Mouse (Mus musculus): ENCODE data around the gene Tacc2. TPM values are rescaled to one million over a fixed set of nuclear protein-coding genes. Genes with fewer than 3 reads are reported as not detected.
A peak's percentile ranks its signal among the peaks of the same experiment; 100 is the strongest.
"Not testable (repeated sequence)": the region's sequence is repeated elsewhere in the genome, so short reads cannot be mapped to it uniquely, and the experiment has no call there.

Gene Tacc2
- polyA plus RNA-seq, 1 experiment from 2014 or later: 19.8 TPM

- Histone ChIP-seq H3K27ac (ENCODE audit: low read length) (peak overlapping the region; percentile 85), H3K36me3 (ENCODE audit: insufficient read depth, low read length) (no peaks in the 10 kb centered on the region), H3K9me3 (ENCODE audit: low read length) (no peaks in the 10 kb centered on the region), H3K4me3 (ENCODE audit: low read depth, low read length) (peak overlapping the region; percentile 23), H3K27me3 (replicated peaks; ENCODE audit: insufficient read depth, low read length) (no peaks in the 10 kb centered on the region), H3K4me2 (replicated peaks; ENCODE audit: low read depth, low read length) (peak overlapping the region; percentile 58), H3K4me1 (ENCODE audit: insufficient read depth, low read depth, low read length) (peaks cover 19% of the 10 kb centered on the region; the same call in 1 of the 2 replicates), H3K9ac (replicated peaks; ENCODE audit: low read depth) (peak overlapping the region; percentile 23; the same call in 1 of the 2 replicates)
- peak; percentile 82 for DNase-seq (ENCODE audit: low spot score)
- TF ChIP-seq CTCF (IDR thresholded peaks at IDR 0.05) (peak; percentile 0), EP300 (IDR thresholded peaks at IDR 0.05) (no peak)
- peak; percentile 42 for ATAC-seq
- WGBS: 11% methylated on average over 10 of the region's 10 CpGs
Measured at GRCm38 (mm10) chr7:130576981-130577380, 257 bp upstream of the Tacc2 start.

DNA sequence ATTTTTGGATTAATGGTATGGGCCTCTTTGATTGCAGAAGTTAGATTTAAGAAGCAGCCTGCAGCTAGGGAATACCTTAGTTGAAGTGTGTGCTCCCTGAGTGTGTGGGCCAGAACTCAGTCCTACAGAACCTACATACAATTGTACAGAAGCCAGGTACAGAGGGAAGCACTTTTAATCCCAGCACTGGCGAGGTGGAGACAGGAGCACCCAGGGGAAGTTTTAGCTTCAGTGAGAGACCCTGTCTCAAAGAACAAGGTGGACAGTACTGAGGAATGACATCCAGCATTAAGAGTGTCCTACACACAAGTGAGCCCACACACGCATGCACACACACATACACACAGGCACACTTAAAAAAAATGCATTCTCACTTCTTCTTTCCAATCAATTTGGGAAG is 828 bp downstream of the Tacc2 start:
- Histone ChIP-seq H3K27ac (ENCODE audit: low read length) (peak overlapping the region; percentile 85), H3K36me3 (ENCODE audit: insufficient read depth, low read length) (no peaks in the 10 kb centered on the region), H3K9ac (replicated peaks; ENCODE audit: low read depth) (no peak overlapping the region), H3K4me1 (ENCODE audit: insufficient read depth, low read depth, low read length) (peaks cover 19% of the 10 kb centered on the region; the same call in 1 of the 2 replicates), H3K27me3 (replicated peaks; ENCODE audit: insufficient read depth, low read length) (no peaks in the 10 kb centered on the region), H3K9me3 (ENCODE audit: low read length) (no peaks in the 10 kb centered on the region), H3K4me3 (ENCODE audit: low read depth, low read length) (peak overlapping the region; percentile 23; the same call in 1 of the 2 replicates), H3K4me2 (replicated peaks; ENCODE audit: low read depth, low read length) (no peak overlapping the region)
- DNase-seq (ENCODE audit: low spot score) (no peak), ATAC-seq (no peak)
- TF ChIP-seq CTCF (IDR thresholded peaks at IDR 0.05): no peak
- no peak for TF ChIP-seq EP300 (IDR thresholded peaks at IDR 0.05)
- WGBS: 70% methylated on average over 2 of the region's 2 CpGs

GRCm38 (mm10) chr7:130578607-130579006 is 1.4 kb downstream of the Tacc2 start:
- no peak overlapping the region for H3K4me3 ChIP-seq (ENCODE audit: low read depth, low read length)
- no peak overlapping the region; the same call in 1 of the 2 replicates for H3K27ac ChIP-seq (ENCODE audit: low read length)
- H3K4me1 ChIP-seq (ENCODE audit: insufficient read depth, low read depth, low read length): peaks cover 19% of the 10 kb centered on the region; the same call in 1 of the 2 replicates
- TF ChIP-seq CTCF (IDR thresholded peaks at IDR 0.05) (no peak), EP300 (IDR thresholded peaks at IDR 0.05) (no peak)
- H3K9me3 ChIP-seq (ENCODE audit: low read length): no peaks in the 10 kb centered on the region
- H3K4me2 ChIP-seq (replicated peaks; ENCODE audit: low read depth, low read length): no peak overlapping the region
- DNase-seq (ENCODE audit: low spot score) (peak; percentile 44), ATAC-seq (no peak)
- no peak overlapping the region for H3K9ac ChIP-seq (replicated peaks; ENCODE audit: low read depth)
- no peaks in the 10 kb centered on the region for H3K36me3 ChIP-seq (ENCODE audit: insufficient read depth, low read length)
- WGBS: 44% methylated on average over 5 of the region's 5 CpGs
- no peaks in the 10 kb centered on the region for H3K27me3 ChIP-seq (replicated peaks; ENCODE audit: insufficient read depth, low read length)

DNA sequence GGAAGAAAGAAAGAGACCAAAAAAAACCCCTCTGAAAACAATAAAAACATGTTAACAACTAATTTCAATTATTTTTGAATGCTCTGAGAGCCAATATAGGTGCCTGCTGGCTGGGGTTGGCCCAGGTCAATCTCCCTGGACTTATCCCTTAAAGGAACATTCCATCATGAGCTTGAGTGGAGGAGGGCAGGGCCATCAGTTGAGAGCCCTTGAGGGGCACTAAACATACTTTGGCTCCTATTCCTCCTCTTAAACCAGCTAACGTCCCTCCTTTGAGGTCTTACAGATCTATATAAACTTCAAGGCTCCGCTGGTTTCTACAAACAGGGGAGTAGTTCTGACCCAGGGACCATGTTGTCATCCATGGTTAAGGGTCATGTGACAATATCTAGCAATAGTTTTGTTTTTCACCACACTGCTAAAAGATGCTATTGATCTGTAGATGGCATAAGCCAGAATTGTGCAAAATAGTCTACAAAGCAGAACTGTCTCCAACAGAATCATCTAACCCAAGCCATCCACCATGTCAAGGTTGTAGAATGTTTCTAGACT is 9.4 kb downstream of the Tacc2 start:
- peak overlapping the region; percentile 60; the same call in 1 of the 2 replicates for H3K27ac ChIP-seq (ENCODE audit: low read length)
- no peak overlapping the region for H3K9ac ChIP-seq (replicated peaks; ENCODE audit: low read depth)
- no peaks in the 10 kb centered on the region for H3K27me3 ChIP-seq (replicated peaks; ENCODE audit: insufficient read depth, low read length)
- no peak for TF ChIP-seq CTCF (IDR thresholded peaks at IDR 0.05)
- TF ChIP-seq EP300 (IDR thresholded peaks at IDR 0.05): peak; percentile 97
- ATAC-seq: peak; percentile 88
- DNase-seq (ENCODE audit: low spot score): peak; percentile 87
- WGBS: 52% methylated on average over 2 of the region's 2 CpGs
- H3K36me3 ChIP-seq (ENCODE audit: insufficient read depth, low read length): no peaks in the 10 kb centered on the region
- no peaks in the 10 kb centered on the region for H3K9me3 ChIP-seq (ENCODE audit: low read length)
- no peaks in the 10 kb centered on the region; the same call in 1 of the 2 replicates for H3K4me1 ChIP-seq (ENCODE audit: insufficient read depth, low read depth, low read length)
- H3K4me3 ChIP-seq (ENCODE audit: low read depth, low read length): no peak overlapping the region
- no peak overlapping the region for H3K4me2 ChIP-seq (replicated peaks; ENCODE audit: low read depth, low read length)

DNA sequence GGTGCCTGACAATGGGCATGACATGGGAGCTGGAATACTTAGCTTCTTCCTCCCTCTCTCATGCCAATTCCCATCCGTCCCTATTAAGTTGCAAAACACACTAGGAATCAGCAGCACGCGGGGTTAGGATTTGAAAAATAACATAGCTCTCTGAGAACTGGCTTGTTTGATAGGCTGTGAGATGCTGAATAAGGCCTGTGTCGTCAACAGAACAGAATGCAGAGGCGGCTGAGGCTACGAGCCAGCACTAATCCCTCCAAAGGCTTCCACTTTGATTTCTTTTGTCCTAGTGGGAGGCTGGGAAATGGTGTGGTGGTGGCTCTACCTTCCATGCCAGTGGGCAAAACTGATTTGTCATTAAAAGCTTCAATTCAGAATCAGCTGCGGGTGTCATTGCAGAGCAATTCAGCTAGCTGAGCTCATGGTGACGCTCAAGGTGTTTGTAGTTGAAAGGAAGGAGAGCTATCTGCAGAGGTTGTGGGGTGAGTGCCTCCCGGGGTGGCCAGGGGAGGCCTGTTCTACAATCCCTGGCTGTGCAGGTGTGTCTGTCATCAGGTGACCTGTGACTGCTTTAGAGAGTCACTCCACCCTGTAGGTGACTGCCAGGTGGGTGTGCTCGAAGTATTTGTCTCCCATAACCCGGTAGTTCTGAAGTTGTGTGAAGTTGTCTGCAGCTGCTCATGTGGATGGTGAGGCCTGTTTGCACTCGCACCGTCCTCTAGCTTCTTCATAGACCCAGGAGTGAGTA is 13.0 kb downstream of the Tacc2 start:
- Histone ChIP-seq H3K4me2 (replicated peaks; ENCODE audit: low read depth, low read length) (no peak overlapping the region), H3K27me3 (replicated peaks; ENCODE audit: insufficient read depth, low read length) (no peaks in the 10 kb centered on the region), H3K27ac (ENCODE audit: low read length) (peak overlapping the region; percentile 51), H3K9ac (replicated peaks; ENCODE audit: low read depth) (no peak overlapping the region), H3K4me1 (ENCODE audit: insufficient read depth, low read depth, low read length) (no peaks in the 10 kb centered on the region; the same call in 1 of the 2 replicates), H3K9me3 (ENCODE audit: low read length) (no peaks in the 10 kb centered on the region), H3K4me3 (ENCODE audit: low read depth, low read length) (no peak overlapping the region), H3K36me3 (ENCODE audit: insufficient read depth, low read length) (no peaks in the 10 kb centered on the region)
- WGBS: 52% methylated on average over 13 of the region's 13 CpGs
- TF ChIP-seq EP300 (IDR thresholded peaks at IDR 0.05) (0 out of 2 replicates have a peak, but pooled peaks have one; percentile 10), CTCF (IDR thresholded peaks at IDR 0.05) (no peak)
- ATAC-seq (peak; percentile 72), DNase-seq (ENCODE audit: low spot score) (peak; percentile 66)

DNA sequence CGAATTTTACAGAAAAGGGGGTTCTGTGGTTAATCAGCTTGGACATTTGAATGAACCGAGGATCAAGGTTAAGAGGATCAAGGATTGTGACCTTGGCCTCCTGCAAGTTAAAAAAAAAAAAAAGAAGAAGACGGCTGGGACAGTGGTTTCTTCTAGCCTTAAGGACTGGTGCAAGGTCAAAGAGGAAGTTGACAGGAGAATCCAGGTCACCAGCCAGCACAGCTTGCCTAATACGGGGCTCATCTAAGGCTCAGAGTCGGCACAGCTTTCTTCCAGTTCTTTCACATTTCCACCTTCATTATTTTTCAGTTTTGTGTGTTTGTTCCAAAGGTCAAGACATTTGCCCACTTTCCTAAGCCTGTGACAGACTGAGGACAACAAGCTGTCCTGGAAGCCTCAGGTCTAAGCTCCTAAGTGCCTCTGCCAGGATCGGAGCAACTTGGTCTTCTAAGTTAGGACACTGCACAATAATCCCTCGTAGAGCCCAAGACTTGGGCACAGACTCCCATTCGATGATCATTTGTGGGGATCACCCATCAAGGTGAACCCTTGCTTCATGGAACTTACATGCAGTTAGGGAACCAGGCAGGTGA is 13.7 kb downstream of the Tacc2 start:
- Histone ChIP-seq H3K4me1 (ENCODE audit: insufficient read depth, low read depth, low read length) (no peaks in the 10 kb centered on the region; the same call in 1 of the 2 replicates), H3K9me3 (ENCODE audit: low read length) (no peaks in the 10 kb centered on the region), H3K27me3 (replicated peaks; ENCODE audit: insufficient read depth, low read length) (no peaks in the 10 kb centered on the region), H3K27ac (ENCODE audit: low read length) (peak overlapping the region; percentile 51; the same call in 1 of the 2 replicates), H3K9ac (replicated peaks; ENCODE audit: low read depth) (no peak overlapping the region), H3K4me2 (replicated peaks; ENCODE audit: low read depth, low read length) (no peak overlapping the region), H3K36me3 (ENCODE audit: insufficient read depth, low read length) (no peaks in the 10 kb centered on the region), H3K4me3 (ENCODE audit: low read depth, low read length) (no peak overlapping the region)
- no peak for TF ChIP-seq CTCF (IDR thresholded peaks at IDR 0.05)
- no peak for TF ChIP-seq EP300 (IDR thresholded peaks at IDR 0.05)
- 48% methylated on average over 8 of the region's 8 CpGs for WGBS
- DNase-seq (ENCODE audit: low spot score): peak; percentile 11
- ATAC-seq: no peak

DNA sequence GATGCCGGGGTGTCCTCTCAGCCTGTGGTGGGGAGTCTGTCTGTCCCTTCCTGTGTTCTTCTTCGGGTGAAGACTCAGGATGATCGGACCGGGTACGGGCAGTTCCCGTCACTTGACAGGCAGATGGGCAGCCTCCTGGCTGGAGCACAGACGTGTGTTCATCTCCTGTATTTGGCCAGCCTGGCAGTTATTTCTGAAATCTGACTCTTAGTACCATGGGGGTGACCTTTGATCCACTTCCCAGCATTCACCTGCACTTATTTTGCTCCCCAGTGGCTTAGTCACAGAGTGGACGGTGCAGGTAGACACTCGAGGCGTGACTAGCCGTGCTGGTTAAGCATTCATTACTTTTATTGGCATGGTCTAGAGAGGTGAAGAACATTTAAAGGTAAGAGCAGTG is 15.7 kb downstream of the Tacc2 start:
- not testable (repeated sequence) for H3K4me3 ChIP-seq (ENCODE audit: low read depth, low read length); H3K27ac ChIP-seq (ENCODE audit: low read length); H3K9ac ChIP-seq (replicated peaks; ENCODE audit: low read depth); H3K4me1 ChIP-seq (ENCODE audit: insufficient read depth, low read depth, low read length); H3K4me2 ChIP-seq (replicated peaks; ENCODE audit: low read depth, low read length); H3K27me3 ChIP-seq (replicated peaks; ENCODE audit: insufficient read depth, low read length); DNase-seq (ENCODE audit: low spot score); H3K9me3 ChIP-seq (ENCODE audit: low read length); H3K36me3 ChIP-seq (ENCODE audit: insufficient read depth, low read length)
- ATAC-seq: peak; percentile 2; the same call in 1 of the 2 replicates
- WGBS: no CpG with 5 or more reads among the region's 11 CpGs

DNA sequence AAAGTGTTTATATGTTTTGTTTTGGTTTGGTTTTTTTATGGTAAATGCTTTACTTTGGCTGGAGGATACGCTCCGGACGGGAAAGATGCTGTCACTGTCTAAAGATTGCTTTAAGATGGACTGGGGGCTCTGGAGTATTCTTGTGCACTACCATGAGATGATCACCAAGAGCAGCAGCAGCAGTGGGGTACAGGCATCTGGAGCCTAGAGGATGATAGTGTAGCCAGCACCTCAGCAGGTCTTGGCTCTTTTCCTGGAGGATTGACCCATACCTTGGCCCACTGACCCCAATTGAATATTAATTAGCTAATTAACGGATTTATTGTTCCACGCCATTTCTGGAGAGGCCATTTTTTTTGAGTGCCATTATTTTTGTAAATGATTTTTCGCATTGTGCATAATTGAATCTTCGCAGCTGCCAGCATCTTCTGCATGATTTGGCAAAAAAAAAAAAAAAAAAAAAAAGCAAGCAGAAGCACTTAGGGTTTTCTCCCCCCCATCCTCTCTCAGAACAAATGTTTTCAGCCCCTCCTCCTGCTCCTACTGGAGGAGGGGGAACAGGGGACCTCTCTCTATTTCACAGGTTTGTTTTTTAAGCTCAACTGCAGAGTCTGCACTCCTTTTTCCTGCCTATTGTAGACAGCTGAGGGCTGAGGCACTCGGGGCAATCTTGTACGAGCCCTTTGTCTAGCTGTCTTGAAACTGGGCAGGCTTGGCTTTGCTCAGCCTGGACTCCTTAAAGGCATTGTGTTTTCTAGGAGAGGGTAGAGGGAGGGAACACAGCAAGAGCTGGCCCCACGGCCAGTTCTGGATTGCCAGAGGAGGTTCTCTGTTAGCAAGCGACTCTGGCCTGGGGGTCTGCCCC is 16.4 kb downstream of the Tacc2 start:
- not testable (repeated sequence) for H3K27ac ChIP-seq (ENCODE audit: low read length); ATAC-seq; H3K27me3 ChIP-seq (replicated peaks; ENCODE audit: insufficient read depth, low read length); H3K4me2 ChIP-seq (replicated peaks; ENCODE audit: low read depth, low read length); H3K36me3 ChIP-seq (ENCODE audit: insufficient read depth, low read length); H3K9ac ChIP-seq (replicated peaks; ENCODE audit: low read depth); H3K4me1 ChIP-seq (ENCODE audit: insufficient read depth, low read depth, low read length); H3K9me3 ChIP-seq (ENCODE audit: low read length); DNase-seq (ENCODE audit: low spot score); H3K4me3 ChIP-seq (ENCODE audit: low read depth, low read length)
- WGBS: 79% methylated on average over 7 of the region's 11 CpGs
